Mouse (Mus musculus) CD4-positive, CD25-positive, alpha-beta regulatory T cell, adult 2 months (primary cell): ENCODE measurements around the gene Micu1.
"Not testable (repeated sequence)": the region's sequence is repeated elsewhere in the genome, so short reads cannot be mapped to it uniquely, and the experiment has no call there.

ENCODE experiments used
- DNase-seq: peaks from one replicate; pipeline ENCODE4 v3.0.0-alpha.2; 2012; ENCODE audit warnings: low read depth, low spot score

Micu1 gene

DNA sequence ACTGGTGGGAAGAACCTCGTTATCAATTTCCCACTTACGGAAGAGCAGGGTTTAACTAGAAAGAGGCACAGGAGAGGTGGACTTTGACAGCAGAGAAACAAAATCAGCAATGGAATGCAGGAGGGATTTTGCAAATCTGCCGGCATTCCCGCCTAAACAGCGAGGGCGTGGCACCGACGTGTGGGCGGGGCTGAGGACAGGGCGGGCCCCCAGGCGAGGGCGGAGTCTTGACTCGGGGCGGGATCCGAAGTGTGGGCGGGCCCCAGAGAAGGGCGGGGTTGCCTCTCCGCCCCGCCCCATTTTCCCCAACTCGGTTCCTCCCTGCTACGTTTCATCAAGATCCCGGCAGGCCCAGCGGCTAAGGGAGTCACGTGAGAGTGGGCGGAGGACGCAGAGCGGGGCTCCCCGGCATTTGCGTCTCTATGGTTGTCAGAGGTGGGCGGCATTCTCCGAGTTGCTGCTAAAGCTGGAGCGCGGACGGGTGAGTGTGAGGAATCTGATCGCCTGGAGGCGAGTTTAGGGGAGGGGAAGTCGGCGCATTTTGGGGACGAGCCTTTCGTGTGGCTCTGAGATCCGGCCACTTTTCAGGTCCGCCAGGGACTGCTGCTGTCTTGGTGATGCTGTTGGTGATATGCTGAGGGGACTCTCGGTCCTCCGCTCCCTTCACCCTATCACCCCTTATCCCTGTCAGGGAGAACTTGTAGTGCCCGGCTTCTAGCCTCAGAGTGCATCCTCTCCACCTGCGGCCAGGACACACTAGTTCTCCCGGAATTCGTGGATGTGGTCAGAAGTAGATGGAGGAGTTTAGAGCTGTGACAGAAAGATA, at the start of gene Micu1:
Gene Micu1, plus strand, starts transcription at position 271 of the 826 bp plus-strand sequence.
- peak; percentile 95 for DNase-seq

- DNase-seq: peak; percentile 41
These were observed 45.5 kb upstream of the Micu1 start for GRCm38 (mm10) chr10:59656799-59657198.

DNA sequence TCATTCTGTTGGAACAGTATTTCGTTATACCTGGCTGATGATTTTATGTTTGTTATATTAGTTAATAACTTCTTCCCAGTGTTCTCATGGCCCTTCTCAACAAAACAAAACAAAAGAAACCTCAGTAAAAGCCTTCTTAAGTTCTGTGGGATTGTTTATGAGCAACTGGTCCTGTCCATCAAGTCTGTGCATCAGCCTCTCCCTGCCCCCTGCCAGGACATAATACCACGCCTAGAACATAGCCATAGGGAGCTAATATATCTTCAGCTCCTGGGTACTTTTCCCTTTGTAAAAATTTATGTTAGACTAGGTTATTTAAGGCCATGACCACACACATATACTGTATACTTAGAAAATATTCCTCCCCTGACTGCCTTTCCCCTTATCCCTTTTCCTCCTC, 37.5 kb upstream of the Micu1 start:
- no peak for DNase-seq

DNA sequence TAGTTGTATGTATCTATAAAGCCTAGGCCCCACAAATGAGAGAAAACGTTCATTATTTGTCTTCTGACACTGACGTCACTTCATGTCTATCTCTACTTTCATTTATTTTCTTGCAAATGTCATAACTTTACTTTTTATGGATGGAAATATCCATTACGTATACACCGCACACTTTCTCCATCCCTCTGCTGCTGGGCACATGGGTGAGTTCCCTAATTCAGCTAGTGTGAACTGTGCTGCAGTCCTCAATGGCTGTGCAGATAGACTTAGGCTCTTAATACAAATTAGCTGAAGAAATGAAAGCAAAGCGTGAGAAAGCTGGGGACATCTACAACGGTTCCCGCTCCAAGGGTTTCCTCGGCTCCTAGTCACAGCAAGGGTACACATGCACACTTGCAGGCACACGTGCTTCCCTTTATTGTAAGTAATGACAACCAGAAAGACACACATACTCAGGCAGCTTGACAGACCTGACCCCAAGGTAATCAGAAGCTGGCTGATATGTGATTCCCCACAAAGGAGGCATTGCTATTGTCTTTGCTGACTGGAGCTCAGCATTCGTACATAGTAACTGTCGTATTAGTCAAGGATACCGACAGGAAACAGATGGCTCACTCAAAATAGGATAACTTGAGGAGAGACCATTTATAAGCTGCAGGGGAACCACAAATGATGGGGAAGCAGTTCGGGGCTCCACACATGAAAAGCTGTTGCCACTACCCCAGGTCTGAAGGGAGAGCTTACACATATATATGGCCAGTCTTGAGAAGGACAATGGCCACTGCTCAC, 36.6 kb upstream of the Micu1 start:
- no peak for DNase-seq

GRCm38 (mm10) chr10:59667377-59667776, 34.9 kb upstream of the Micu1 start:
- DNase-seq: no peak

GRCm38 (mm10) chr10:59668491-59668890, 33.8 kb upstream of the Micu1 start:
- no peak for DNase-seq

DNA sequence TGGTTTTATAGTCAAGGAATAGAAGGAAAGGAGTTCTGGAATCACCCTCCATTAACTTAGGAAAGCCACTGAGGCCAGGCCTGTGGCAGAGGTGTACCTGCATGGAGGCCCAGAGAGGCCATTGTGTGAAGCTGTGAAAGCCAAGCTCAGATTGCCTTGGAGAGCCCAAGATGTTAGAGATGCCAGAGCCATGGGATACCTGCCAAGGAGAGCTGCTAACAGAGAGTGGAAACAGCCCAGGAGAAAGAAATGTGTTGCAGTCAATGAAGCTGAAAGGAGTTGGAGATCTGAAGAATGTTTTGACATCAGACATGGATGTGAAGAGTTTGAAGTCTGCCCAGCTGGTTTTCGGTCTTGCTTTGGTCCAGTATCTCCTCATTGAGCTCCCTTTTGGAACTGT, 24.4 kb upstream of the Micu1 start:
- no peak for DNase-seq

- no peak for DNase-seq
These were observed 23.1 kb upstream of the Micu1 start for GRCm38 (mm10) chr10:59679189-59679588.

GRCm38 (mm10) chr10:59685586-59685985, 16.7 kb upstream of the Micu1 start:
- not testable (repeated sequence) for DNase-seq

DNA sequence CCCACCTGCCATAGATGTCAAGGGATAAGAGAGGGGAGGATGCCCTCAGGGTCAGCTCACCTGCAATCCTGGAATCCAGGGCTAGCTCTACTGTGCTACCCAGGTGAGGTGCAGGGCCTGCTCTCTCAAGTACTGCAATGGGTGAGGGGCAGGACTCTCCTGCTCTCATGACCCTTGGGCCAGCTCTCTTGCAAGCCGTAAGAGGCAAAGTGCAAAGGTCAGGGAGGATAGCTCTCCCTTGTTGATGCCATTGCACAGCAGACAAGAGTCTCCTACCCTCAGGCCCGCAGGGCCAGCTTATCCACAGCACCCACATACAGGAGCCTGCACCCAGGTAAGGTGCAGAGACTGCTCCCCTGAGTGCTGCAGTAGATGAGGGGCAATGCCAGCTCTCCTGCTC, 15.2 kb upstream of the Micu1 start:
- DNase-seq: no peak

DNA sequence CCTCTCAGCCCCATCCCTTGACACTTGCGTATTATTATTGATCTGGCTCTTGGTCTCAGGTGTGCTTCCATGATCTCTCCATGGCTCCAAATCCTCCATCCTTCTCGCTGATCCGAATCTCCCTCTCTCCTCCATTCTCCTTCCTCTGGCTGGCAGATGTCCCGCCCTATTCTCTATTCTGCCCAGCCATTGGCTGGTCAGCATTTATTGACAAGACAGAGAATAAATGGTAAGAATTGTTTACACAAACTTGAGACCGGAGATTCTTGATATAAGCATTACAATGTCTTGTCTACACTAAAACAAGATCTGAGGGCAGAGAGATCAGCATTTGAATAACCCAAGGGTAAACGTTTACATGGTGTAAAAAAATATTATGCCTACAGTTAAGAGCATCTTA, 12.4 kb upstream of the Micu1 start:
- DNase-seq: no peak

- DNase-seq: peak; percentile 26
These were observed 9.8 kb upstream of the Micu1 start for GRCm38 (mm10) chr10:59692441-59692840.

DNA sequence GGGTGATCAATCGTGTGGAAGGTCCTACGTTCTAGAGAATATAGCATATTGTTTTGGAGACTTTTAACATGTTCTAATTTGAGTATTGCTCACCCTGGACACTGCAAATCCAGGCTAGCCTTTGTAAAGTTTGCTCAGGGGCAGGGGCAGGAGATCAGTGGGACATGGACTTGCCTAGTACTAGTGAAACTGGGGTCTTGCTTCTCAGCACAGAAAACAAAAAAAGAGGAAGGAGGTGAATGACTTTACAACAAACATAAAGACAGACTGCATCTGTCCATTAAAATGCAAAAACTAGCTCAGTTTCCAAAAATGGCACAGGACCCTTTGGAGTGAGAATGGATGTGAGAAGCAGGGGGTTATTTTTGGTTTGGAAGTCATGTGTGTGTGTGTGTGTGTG, 8.2 kb upstream of the Micu1 start:
- DNase-seq: no peak

DNA sequence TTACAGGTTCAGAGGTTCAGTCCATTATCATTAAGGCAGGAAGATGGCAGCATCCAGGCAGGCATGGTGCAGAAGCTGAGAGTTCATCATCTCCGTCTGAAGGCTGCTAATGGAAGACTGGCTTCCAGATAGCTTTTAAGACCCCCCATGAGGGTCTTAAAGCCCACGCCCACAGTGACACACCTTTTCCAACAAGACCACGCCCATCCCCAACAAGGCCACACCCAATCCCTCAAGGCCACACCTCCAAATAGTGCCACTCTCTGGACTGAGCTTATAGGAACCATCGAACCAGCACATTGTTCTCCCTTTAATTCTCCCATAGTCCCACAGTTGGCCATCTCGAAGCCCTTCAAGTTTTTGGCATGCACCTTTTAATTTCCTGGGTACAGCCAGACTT, 2.8 kb upstream of the Micu1 start:
- no peak for DNase-seq

DNA sequence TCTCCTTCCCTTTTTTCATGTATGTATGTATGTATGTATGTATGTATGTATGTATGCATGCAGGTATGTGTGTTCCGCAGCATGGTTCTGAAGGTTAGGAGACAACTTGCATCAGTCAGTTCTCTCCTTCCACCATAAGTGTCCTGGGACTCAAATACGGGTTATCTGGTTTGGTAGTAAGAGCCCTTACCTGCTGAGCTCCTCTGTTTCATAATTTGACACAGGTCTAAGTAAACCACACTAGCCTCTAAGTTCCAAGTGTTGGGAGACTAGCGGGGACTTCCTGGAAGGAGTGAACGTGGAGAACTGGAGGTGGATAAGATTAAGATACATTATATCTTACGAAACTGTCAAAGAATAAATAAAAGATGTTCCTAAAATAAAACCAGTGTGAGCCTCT, 472 bp upstream of the Micu1 start:
- DNase-seq: peak; percentile 31

DNA sequence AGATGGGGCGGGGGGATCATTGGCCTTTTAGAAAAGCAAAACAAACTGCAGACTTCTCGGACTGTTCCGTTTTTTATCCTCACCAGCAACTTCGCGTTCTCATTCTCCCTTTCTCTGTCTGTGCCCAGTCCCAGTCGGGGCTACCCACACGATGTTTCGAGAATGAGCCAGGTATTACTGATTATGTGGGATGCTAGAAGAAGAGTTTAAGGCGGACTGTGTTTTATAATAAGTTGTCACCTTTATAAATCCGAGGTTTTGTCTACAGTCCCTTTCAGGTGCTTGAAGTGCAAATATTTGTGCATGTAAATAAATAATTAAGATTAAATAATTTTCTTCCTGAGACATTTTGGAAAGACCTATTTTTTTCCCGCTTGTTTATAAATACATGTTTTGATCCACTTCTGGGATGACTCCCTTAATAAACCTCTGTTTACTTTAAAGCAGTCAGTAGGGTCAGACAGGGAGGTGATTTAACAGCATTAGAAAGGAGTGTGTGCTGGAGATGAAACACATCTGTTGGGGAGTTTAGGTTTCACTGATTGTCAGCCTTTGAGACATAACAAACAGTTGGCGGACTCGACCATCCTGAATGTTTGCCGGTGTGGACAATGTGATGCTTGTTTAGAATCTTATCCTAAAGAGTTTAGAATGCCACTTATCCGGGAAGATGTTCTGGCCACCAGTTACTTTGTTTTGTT, 933 bp downstream of the Micu1 start:
- peak; percentile 8 for DNase-seq

DNA sequence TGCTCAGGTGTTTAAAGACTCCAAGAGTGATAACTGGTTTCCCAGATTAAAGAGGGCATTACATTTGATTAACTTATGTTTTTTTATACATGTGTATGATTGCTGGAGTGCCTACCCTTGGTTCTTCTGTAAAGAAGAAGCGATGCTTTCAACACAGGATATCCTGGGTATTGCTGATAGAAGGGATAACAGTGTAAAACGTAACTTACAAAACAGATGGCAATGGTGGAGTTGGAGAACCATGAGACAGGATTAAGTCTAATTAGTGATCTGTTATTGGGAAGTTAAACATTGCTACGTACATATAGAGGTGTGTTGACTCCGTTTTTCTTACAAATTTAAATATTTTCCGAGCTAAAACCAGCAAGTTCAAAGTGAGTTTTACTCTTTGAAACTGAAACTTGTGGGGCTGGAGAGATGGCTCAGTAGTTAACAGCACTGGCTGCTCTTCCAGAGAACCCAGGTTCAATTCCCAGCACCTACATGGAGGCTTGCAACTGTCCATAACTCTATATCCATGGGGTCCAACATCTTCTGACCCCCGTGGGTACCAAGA, 4.8 kb downstream of the Micu1 start:
- DNase-seq: peak; percentile 30

DNA sequence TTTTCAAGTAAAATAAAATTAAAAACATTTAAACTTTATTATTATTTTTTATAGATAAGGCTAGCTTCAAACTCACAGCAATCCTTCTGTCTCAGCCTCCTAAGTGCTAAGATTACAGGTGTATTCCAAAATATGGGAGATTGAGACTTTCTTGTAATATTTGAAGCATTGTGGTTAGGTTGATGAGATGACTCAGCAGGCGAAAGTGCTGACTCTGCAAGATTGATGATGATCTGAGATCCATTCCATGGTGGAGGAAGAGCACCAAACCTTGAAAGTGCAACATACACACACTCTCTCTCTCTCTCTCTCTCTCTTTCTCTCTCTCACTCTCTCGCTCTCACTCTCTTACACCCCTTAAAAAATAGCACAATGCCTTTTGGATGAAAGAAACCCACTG, 5.3 kb downstream of the Micu1 start:
- peak; percentile 28 for DNase-seq

DNA sequence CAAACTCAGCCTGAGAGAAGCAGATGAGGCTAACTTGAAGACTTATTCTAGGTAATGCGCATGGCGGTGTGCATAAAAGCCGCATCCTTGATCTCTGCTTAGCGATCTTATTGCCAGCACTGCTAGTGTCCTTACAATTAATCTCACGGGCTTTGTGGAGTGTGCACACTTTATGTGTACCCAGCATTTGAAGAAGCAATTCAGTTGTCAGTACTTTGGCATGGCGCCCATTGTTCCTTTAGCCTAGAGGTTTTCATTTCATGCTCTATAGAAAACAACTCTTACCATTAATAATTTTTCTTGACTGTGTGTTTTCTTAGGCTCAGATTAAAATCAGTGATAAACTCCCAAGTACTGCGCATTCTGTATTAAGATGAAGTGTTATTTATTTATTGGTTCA, 7.0 kb downstream of the Micu1 start:
- DNase-seq: no peak

DNA sequence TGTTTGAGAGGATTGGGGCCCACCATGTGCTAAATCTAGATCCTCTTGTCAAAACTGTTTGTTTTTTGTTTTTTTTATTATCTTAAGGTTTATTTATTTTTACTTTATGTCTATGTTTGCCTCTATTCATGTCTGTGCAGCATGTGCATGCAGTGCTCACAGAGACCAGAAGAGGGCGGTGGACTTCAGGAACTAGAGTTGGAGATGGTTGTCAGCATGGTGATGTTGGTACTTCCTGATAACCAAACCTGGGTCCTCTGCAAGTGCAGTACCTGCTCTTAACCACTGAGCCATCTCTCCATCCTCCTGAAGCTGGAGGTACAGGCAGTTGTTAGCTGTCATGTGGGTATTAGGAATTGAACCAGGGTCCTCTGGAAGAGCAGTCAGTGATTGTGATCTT, 8.0 kb downstream of the Micu1 start:
- DNase-seq: peak; percentile 70

- no peak for DNase-seq
These were observed 9.8 kb downstream of the Micu1 start for GRCm38 (mm10) chr10:59712062-59712461.

- DNase-seq: no peak
These were observed 17.7 kb downstream of the Micu1 start for GRCm38 (mm10) chr10:59720017-59720416.
